Mouse (Mus musculus) v-Abl transformed pro-B cells (cell line): ENCODE results near the gene Tmem132e.

Source experiments
- in situ Hi-C, 2 experiments: fragments of 400-800 bp; cut with MboI; formaldehyde crosslinking; loops; one replicate each; pipeline ENCODE4 v1.15.1; 2025; ENCODE audit not compliant: unreplicated experiment in 2 of 2

Tmem132e gene

DNA sequence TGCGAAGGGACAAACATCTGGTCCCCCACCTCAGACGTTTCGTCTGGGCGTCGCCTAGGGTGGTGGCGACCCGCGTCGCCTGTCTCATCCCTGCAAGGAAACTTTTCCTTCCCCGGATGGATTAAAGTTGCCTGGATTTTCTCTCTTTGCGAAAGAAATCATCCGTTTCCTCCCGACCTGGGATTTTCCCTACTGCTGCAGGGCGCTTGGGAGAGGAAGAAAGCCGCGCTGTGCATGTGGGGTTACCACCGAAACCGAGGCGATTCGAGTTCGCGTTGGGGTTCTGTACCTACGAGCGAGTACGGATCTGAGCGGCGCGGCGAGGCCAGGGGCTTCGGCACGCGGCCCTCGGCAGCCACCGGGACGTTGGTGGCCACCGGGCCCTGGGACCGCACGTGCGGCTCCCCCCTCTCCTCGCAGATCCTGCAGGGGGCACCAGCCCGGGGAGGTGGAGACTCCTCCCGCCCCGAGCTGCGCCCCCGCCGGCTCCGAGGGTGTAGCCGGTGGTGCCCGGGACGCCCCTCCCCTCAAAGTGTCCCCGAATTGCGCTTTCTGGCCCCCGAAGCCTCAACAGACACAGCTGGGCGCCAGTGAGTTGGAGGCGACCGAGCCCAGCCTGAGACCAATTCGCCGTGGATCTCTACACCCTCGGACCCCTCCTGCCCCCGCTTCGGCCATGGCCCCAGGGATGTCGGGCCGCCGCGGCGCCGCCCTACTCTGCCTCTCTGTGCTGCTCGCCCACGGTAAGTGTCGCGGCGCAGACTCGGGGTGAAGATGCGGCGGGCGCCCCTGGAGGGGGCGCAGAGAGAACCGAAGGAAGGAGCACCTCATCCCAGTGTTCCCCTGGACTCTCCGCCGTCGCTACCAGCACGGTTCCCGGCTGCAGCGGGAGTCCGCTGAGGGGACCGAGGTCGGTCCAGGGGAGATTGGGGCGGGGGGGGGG, at the start of gene Tmem132e:
Gene Tmem132e (plus strand): TSS at position 530 of the 943 bp plus-strand sequence.
- in situ Hi-C loops = loop anchor here in 1 of 2 experiments (25.0 kb wide), 1 partner anchor 499 kb away; the partner anchor contains the start of genes Fndc8 and Rad51d

- in situ Hi-C loops = no loop called here
Measured at GRCm38 (mm10) chr11:82339921-82340401, 48.7 kb upstream of the Tmem132e start.

DNA sequence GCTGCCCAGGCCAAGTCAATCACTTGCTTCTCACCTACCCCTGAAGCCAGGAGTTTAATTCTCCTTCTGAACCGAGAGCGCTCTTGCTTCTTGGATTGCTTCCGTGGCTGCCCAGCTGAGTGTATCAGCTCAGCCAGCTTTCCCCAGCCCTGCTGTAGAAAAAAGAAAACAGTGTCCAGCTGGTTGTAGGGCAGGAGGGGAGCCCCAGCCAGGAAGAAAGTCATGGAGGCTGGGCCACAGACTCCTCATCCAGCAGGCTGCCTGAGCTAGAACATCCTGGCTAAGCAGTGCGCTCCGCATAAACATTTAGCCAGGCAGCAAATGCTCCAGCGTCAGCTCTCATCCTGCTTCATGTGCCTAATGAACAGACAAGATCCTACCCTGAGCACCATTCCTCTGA, 48.3 kb upstream of the Tmem132e start:
- in situ Hi-C loops = no loop called here

DNA sequence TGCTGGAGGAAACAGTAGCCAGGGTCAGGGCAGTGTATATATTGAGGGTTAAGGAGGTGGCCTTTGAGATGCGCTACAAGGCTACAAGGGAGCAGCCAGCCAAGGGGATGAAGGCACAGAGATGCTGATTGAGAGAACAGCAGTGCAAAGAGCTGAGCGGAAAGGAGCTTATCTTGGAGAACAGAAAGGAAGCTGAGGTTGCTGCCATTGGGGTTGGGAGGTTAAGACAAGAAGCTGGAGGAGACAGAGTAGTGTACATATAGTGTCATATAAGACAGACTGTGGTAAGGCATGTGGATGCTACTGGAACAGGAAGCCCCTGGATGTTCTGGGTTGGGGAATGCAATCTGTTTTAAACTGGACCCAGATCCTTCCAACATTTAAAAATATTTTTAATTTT, 47.8 kb upstream of the Tmem132e start:
- in situ Hi-C loops = no loop called here

GRCm38 (mm10) chr11:82351039-82351438, 37.7 kb upstream of the Tmem132e start:
- in situ Hi-C loops = loop anchor here in 1 of 2 experiments (5.0 kb wide), 1 partner anchor 71 kb away; no protein-coding TSS in a partner anchor

- in situ Hi-C loops = no loop called here
Measured at GRCm38 (mm10) chr11:82370151-82370550, 18.5 kb upstream of the Tmem132e start.

DNA sequence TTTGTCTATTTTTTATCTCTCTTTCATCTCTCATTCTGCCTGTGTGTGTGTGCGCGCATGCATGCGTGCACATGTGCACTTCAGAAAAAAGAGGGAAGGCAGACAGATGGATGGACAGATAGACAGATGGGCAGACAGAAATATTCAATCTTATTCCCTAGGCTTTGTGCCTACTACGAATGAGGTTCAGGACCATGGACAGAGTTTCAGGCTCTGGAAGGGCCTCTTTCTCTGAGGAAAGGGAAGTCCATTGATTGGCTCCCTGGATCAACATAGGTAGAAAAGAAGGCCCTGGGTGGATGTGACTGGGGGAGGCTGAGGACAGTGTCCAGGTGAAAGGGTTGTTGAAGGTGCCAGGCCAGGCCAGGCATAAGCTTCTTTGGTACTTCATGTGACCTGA, 17.1 kb upstream of the Tmem132e start:
- in situ Hi-C loops = no loop called here

DNA sequence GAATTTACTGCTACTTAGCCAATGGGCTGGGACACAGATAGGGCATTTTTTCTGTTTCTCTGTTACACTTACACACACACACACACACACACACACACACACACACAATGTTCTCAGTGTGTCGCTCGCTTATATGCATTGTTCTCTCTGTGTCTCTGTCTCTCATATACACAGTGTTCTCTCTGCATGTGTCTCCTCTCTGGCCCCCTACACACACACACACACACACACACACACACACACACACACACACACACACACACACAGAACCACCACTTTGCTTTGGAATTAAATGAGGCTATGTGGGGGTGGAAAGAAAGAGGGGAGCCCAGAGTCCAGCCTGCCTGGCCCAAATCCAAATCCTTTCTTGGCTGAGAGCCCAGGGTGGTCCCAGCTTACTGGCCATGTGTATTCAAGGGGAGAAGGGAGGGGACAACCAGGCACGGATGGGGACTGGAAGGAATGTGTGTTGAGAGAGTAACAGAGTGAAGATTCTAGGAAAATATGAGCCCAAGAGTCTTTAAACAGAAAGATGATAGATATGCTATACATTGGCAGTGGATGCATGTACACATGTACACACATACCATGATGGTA, 8.0 kb upstream of the Tmem132e start:
- in situ Hi-C loops = loop anchor here in 1 of 2 experiments (25.0 kb wide), 1 partner anchor 507 kb away; the partner anchor contains the start of genes Fndc8 and Rad51d

- in situ Hi-C loops = loop anchor here in 1 of 2 experiments (25.0 kb wide), 1 partner anchor 500 kb away; the partner anchor contains the start of genes Fndc8 and Rad51d
Measured at GRCm38 (mm10) chr11:82386970-82387540, 1.6 kb upstream of the Tmem132e start.

DNA sequence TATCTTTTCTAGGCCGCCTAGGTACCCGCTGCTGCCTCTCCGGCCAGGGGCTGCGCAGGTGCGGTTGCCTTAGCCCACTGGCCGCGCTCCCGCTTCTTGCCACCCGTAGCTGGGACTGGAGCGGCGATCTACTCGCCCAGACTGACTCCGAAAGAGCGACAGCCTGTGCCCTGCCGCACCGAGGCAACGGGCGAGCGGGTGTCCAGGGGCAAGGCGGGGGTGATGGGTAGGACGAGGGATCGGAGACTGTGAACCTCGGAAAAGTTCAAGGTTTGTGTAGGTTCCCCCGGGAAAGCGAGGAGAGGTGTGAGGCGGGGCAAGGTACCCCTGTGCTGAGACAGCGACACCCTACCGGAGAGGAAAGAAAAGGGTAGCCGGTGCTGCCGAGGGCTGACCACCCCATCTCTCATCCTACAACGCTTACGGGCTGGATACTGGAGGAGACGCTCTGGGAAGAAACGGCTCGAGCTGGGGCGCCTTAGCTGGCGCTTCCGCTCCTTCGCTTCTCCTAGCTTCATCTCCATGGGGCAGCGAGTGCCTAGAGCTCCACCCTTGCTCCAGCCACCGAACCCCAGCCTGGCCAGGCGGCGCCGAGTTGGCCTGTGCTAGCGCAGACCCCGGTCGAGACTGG, 874 bp upstream of the Tmem132e start:
- in situ Hi-C loops = loop anchor here in 1 of 2 experiments (25.0 kb wide), 1 partner anchor 499 kb away; the partner anchor contains the start of genes Fndc8 and Rad51d

DNA sequence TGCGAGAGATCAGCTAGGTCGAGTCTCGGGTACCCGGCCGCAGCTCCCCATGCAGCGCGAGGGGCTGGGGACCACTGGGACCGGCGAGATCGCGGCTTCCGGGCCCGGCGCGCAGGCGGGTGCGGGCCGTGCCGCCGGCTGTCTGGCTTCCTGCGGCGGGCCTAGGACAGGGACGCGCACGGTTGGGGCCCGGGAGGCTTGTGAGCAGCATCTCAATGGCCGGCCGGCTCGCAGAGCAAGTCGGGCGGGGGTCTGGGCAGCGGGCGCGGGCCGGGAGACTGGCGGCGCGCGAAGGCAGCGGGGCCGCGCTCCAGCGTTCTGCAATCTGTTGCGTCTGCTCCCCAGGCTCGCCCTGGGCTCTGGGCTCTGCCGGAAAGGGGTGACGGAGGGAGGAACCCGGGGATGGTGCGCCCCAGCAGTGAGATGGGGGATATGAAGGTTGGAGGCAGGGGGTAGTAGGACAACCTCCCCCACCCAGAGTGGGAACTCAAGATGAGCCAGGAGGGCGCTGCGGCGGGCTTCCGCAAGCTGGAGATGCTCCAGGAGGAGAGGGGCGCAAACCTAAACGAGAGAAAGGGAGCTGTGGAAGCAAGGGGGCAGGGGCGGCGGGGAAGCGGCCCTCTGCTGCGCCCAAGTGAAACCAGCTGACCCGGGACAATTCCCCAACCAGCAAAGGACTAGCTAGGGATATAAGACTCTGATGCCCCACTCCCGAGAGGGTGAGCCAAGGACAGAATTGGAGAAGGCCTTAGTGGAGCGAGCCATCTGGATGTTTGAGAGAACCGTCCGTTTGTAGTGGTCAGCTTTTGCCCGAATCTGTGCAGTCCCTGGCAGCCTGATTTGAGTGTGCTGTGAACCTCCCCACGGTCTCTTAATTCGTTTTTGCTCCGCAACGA, 944 bp downstream of the Tmem132e start:
- in situ Hi-C loops = loop anchor here in 1 of 2 experiments (25.0 kb wide), 1 partner anchor 498 kb away; the partner anchor contains the start of genes Fndc8 and Rad51d

DNA sequence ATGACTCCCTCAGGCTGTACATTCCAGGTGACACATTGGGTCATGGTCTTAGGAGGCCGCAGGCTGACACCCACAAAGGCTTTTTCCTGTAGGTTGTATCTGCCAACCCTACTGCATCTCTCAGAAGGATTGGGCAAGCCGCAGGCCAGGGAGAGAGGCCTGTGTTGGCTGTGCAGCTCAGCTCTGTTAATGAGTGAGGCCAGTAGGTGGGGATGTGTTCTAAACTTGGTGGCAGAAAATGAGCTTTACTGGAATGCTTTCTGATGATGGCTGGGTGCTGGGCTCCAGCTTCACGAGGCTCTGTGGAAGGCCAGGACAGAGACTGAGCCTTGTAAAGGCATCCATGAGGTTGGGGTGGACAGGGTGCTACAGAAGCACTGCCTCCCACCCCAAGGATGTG, 3.6 kb downstream of the Tmem132e start:
- in situ Hi-C loops = loop anchor here in 1 of 2 experiments (25.0 kb wide), 1 partner anchor 495 kb away; the partner anchor contains the start of genes Fndc8 and Rad51d

- in situ Hi-C loops = loop anchor here (5.0 to 25.0 kb wide), 3 partner anchors 142 to 488 kb away; partner anchors contain the start of genes Fndc8 (in 1 of the 2) and Rad51d (in 1 of the 2)
Measured at GRCm38 (mm10) chr11:82399621-82400020, 10.9 kb downstream of the Tmem132e start.

- in situ Hi-C loops = loop anchor here in 1 of 2 experiments (10.0 kb wide), 1 partner anchor 279 kb away; no protein-coding TSS in a partner anchor
Measured at GRCm38 (mm10) chr11:82405641-82406040, 16.9 kb downstream of the Tmem132e start.

DNA sequence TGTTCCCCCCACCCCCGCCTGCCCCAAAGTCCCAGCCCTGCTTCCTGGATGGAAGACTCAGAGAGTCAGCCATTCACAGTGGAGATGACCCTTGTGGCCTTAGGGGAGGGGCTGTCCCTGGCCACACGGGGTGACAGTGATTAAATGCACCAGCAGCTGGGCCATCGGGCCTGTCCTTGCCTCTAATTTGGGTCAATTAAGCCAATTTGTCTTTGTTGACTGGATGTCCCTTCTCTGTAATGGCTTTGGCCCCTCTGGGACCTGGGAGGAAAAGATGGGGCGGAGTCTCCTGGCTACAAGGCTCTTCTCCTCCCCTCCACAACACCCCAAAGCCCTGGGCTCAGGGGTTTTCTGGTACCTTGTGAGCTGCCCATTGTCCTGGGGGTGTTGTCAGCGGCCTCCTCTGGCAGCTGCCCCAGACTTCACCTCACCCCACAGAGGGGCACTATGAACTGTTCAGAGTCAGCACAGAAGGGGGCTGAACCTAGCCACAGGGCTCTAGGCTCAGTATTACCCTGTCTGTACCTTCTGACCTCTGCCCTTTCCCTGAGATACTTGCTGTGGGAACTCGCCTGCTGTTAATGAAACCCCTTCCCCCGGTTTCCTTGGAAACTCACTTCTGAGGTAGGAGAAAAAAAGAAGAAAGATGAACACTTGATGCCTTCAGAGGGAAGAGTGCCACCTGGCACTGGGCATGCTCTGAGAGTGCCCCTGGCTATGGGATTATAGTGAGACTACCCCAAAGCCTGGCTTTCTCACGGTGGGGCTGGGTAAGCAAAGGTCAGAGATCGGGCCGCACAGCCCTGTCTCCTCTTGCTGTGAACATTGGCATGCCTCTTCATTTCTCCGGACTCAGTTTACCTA, 17.9 kb downstream of the Tmem132e start:
- in situ Hi-C loops = loop anchor here in 1 of 2 experiments (10.0 kb wide), 1 partner anchor 278 kb away; no protein-coding TSS in a partner anchor

DNA sequence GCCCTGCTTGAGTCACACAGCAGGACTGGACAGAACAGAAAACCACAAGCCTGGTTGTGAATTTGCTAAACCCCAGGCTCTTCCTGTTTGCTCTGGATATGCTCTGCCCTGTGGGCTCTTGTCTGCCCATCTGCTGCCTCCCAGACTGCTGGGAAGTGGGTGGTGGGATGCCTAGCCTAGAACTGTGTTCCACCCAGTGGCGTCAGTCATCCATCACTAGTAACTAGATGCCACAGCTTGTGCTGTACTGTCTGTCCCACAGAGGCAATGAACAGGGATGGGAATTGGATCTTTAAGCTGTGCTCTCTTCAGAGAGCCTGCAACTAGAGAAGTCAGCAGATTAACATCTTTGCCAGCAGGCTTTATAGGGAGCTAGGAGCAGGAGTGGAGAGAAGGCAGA, 23.8 kb downstream of the Tmem132e start:
- in situ Hi-C loops = loop anchor here in 1 of 2 experiments (5.0 kb wide), 1 partner anchor 260 kb away; no protein-coding TSS in a partner anchor

DNA sequence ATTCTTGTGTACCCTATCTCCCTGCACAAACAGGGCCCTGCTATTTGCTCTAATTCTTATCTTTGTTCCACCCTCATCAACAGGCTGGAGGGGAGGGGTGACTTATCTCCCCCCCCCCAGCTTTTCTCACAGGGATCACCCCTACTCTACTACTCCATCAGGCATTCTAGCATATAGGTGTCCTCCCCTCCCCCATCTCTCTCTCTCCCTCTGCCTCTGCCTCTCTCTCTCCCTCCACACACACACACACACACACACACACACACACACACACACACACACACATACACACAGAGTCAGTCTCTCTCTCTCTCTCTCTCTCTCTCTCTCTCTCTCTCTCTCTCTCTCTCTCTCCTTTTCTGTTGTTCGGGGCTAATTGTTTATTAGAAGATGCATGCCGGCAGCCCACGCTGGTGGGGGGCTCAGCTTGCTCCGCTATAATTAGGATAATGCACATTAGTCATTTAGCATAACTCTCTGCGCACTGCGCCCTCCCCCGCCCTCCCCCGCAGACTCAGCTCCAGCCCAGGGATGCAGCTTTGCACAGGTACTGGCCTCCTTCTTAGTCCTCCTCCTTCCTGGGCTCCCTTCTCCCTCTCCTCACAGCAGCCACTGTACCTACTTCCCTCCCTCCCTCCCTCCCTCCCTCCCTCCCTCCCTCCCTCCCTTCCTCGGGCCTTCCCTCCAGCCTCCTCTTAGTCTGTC, 29.8 kb downstream of the Tmem132e start:
- in situ Hi-C loops = no loop called here
